Mouse (Mus musculus) forebrain, embryonic 16.5 days (tissue): ENCODE data around the gene Myo15b. TPM values are rescaled to one million over a fixed set of nuclear protein-coding genes. Genes with fewer than 3 reads are reported as not detected.

ENCODE experiments used
- ATAC-seq: fragments of 200-750 bp; cut with Nextera tagmentation; 2 replicates; pipeline ENCODE4 v1.8.0; 2017; ENCODE audit warnings: mild to moderate bottlenecking, moderate library complexity
- H3K27ac ChIP-seq: fragments of 300-500 bp; sonication (generic); 2 replicates; pipeline ENCODE4 v1.5.1; 2014; ENCODE audit warnings: low read length, control low read depth
- H3K27me3 ChIP-seq: fragments of 300-500 bp; sonication (generic); replicated peaks from 2 replicates; pipeline ENCODE4 v1.6.1; 2014; ENCODE audit warnings: low read length; ENCODE audit not compliant: control insufficient read depth, insufficient read depth
- H3K36me3 ChIP-seq: fragments of 300-500 bp; sonication (generic); 2 replicates; pipeline ENCODE4 v1.6.1; 2014; ENCODE audit not compliant: control insufficient read depth, insufficient read depth
- H3K4me1 ChIP-seq: fragments of 300-500 bp; sonication (generic); replicated peaks from 2 replicates; pipeline ENCODE4 v1.6.1; 2014; ENCODE audit warnings: low read length; ENCODE audit not compliant: control insufficient read depth, insufficient read depth
- H3K4me2 ChIP-seq: fragments of 300-500 bp; sonication (generic); 2 replicates; pipeline ENCODE4 v1.6.1; 2014; ENCODE audit warnings: mild to moderate bottlenecking, low read length, control low read depth
- H3K4me3 ChIP-seq: fragments of 300-500 bp; sonication (generic); replicated peaks from 2 replicates; pipeline ENCODE4 v1.5.1; 2014; ENCODE audit warnings: mild to moderate bottlenecking, low read length, control low read depth
- H3K9ac ChIP-seq: fragments of 300-500 bp; sonication (generic); replicated peaks from 2 replicates; pipeline ENCODE4 v1.6.1; 2014; ENCODE audit warnings: low read depth, low read length, control low read depth
- H3K9me3 ChIP-seq: fragments of 300-500 bp; sonication (generic); 2 replicates; pipeline ENCODE4 v1.6.1; 2016; ENCODE audit warnings: low read length; ENCODE audit not compliant: control insufficient read depth
- WGBS: fragments of 180-500 bp; shearing (Covaris S2); extraction: QIAGEN DNeasy Blood & Tissue Kit; methylation state at CpG from one replicate; pipeline ENCODE4 v1.1.7; 2014; 5-methylcytosine and 5-hydroxymethylcytosine counted together
- polyA plus RNA-seq: library from polyadenylated mRNA; unstranded; fragments of >200 nt; fragmentation: Nextera tagmentation; extraction: Ambion mirVana; gene quantifications from 2 replicates; pipeline ENCODE4 v1.2.1, GENCODE M21; 2015

Myo15b gene
- polyA plus RNA-seq, 1 experiment from 2014 or later, result 0.18 TPM

GRCm38 (mm10) chr11:115894755-115895520 lies 36.7 kb downstream of the Myo15b start:
- WGBS, result 80% methylated on average over 14 of the region's 14 CpGs
- Histone ChIP-seq H3K36me3 (peaks cover 3% of the 10 kb centered on the region; the same call in 1 of the 2 replicates), H3K9me3 (no peaks in the 10 kb centered on the region), H3K4me3 (no peak overlapping the region), H3K4me1 (no peaks in the 10 kb centered on the region), H3K27ac (no peak overlapping the region), H3K27me3 (no peaks in the 10 kb centered on the region), H3K9ac (no peak overlapping the region), H3K4me2 (no peak overlapping the region)
- ATAC-seq, result no peak

GRCm38 (mm10) chr11:115898446-115898845 lies 40.2 kb downstream of the Myo15b start:
- H3K27me3 ChIP-seq, result no peaks in the 10 kb centered on the region
- H3K4me2 ChIP-seq, result no peak overlapping the region
- no peaks in the 10 kb centered on the region for H3K4me1 ChIP-seq
- WGBS, result 95% methylated on average over 7 of the region's 7 CpGs
- peaks cover 3% of the 10 kb centered on the region; the same call in 1 of the 2 replicates for H3K36me3 ChIP-seq
- no peak overlapping the region for H3K27ac ChIP-seq
- no peaks in the 10 kb centered on the region for H3K9me3 ChIP-seq
- no peak overlapping the region for H3K4me3 ChIP-seq
- ATAC-seq, result no peak
- H3K9ac ChIP-seq, result no peak overlapping the region

- no peak overlapping the region for H3K4me2 ChIP-seq
- H3K27ac ChIP-seq, result no peak overlapping the region
- H3K4me1 ChIP-seq, result no peaks in the 10 kb centered on the region
- no peak overlapping the region for H3K9ac ChIP-seq
- WGBS, result 13% methylated on average over 4 of the region's 4 CpGs
- no peak overlapping the region for H3K4me3 ChIP-seq
- ATAC-seq, result no peak
- H3K27me3 ChIP-seq, result no peaks in the 10 kb centered on the region
- H3K9me3 ChIP-seq, result no peaks in the 10 kb centered on the region
- 0 out of 2 replicates have a peak, but pooled peaks cover 3% of the 10 kb centered on the region for H3K36me3 ChIP-seq
These were observed 40.7 kb downstream of the Myo15b start for GRCm38 (mm10) chr11:115898886-115899285.

GRCm38 (mm10) chr11:115899486-115900266 lies 41.5 kb downstream of the Myo15b start, which contains the start of gene Smim5:
TSS of gene Smim5 (plus strand) at chr11:115899966.
- no peak within 1 kb of the TSS for H3K27ac ChIP-seq
- H3K27me3 ChIP-seq, result no peaks in the 10 kb centered on the region
- H3K4me3 ChIP-seq, result no peak within 1 kb of the TSS
- 38% methylated on average over 16 of the region's 16 CpGs for WGBS
- no peak within 1 kb of the TSS for H3K4me2 ChIP-seq
- ATAC-seq, result no peak
- 0 out of 2 replicates have a peak, but pooled peaks cover 3% of the 10 kb centered on the region for H3K36me3 ChIP-seq
- H3K4me1 ChIP-seq, result no peaks in the 10 kb centered on the region
- no peaks in the 10 kb centered on the region for H3K9me3 ChIP-seq
- no peak within 1 kb of the TSS for H3K9ac ChIP-seq

- no peaks in the 10 kb centered on the region for H3K36me3 ChIP-seq
- ATAC-seq, result no peak
- no peaks in the 10 kb centered on the region for H3K27me3 ChIP-seq
- 79% methylated on average over 8 of the region's 8 CpGs for WGBS
- H3K4me2 ChIP-seq, result no peak overlapping the region
- H3K9ac ChIP-seq, result no peak overlapping the region
- H3K4me3 ChIP-seq, result no peak overlapping the region
- no peaks in the 10 kb centered on the region for H3K9me3 ChIP-seq
- H3K4me1 ChIP-seq, result no peaks in the 10 kb centered on the region
- no peak overlapping the region for H3K27ac ChIP-seq
These were observed 42.5 kb downstream of the Myo15b start for GRCm38 (mm10) chr11:115900561-115901337.

- no peak for ATAC-seq
- no peak overlapping the region for H3K4me2 ChIP-seq
These were observed 43.3 kb downstream of the Myo15b start for GRCm38 (mm10) chr11:115901338-115902161.

GRCm38 (mm10) chr11:115902177-115902576 lies 44.0 kb downstream of the Myo15b start:
- WGBS, result 82% methylated on average over 5 of the region's 5 CpGs
- no peaks in the 10 kb centered on the region for H3K36me3 ChIP-seq
- ATAC-seq, result no peak

More at GRCm38 (mm10) chr11:115901338-115902161, 43.3 kb downstream of the Myo15b start:
- H3K4me1 ChIP-seq, result no peaks in the 10 kb centered on the region
- no peak overlapping the region for H3K4me3 ChIP-seq
- WGBS, result 87% methylated on average over 9 of the region's 9 CpGs
- no peaks in the 10 kb centered on the region for H3K36me3 ChIP-seq
- no peaks in the 10 kb centered on the region for H3K9me3 ChIP-seq
- H3K27ac ChIP-seq, result no peak overlapping the region
- no peak overlapping the region for H3K9ac ChIP-seq
- H3K27me3 ChIP-seq, result no peaks in the 10 kb centered on the region

GRCm38 (mm10) chr11:115902831-115903230 lies 44.6 kb downstream of the Myo15b start:
- Histone ChIP-seq H3K4me1 (no peaks in the 10 kb centered on the region), H3K4me2 (no peak overlapping the region), H3K9me3 (no peaks in the 10 kb centered on the region), H3K36me3 (no peaks in the 10 kb centered on the region), H3K4me3 (no peak overlapping the region), H3K27me3 (no peaks in the 10 kb centered on the region), H3K9ac (no peak overlapping the region), H3K27ac (no peak overlapping the region)
- 100% methylated on average over 1 of the region's 1 CpGs for WGBS
- no peak for ATAC-seq

More at GRCm38 (mm10) chr11:115902177-115902576, 44.0 kb downstream of the Myo15b start:
- no peaks in the 10 kb centered on the region for H3K9me3 ChIP-seq
- H3K4me2 ChIP-seq, result no peak overlapping the region
- H3K27me3 ChIP-seq, result no peaks in the 10 kb centered on the region
- no peaks in the 10 kb centered on the region for H3K4me1 ChIP-seq
- H3K9ac ChIP-seq, result no peak overlapping the region
- no peak overlapping the region for H3K27ac ChIP-seq
- no peak overlapping the region for H3K4me3 ChIP-seq
